Mouse (Mus musculus): ENCODE results near the gene Khdc3.
"Not testable (repeated sequence)": the region's sequence is repeated elsewhere in the genome, so short reads cannot be mapped to it uniquely, and the experiment has no call there.

Khdc3 gene

GRCm38 (mm10) chr9:73116704-73117103 is 15.1 kb downstream of the Khdc3 start:
- DNase-seq (ENCODE audit: low read depth, low spot score), result peak; percentile 20
- peaks cover 11% of the 10 kb centered on the region for H3K36me3 ChIP-seq (ENCODE audit: control insufficient read depth, insufficient read depth, low read length, poor library complexity, severe bottlenecking)
- H3K27me3 ChIP-seq (ENCODE audit: control insufficient read depth, insufficient read depth, low read length, poor library complexity, severe bottlenecking), result not testable (repeated sequence)

- no peak for DNase-seq (ENCODE audit: low read depth, low spot score)
- Histone ChIP-seq H3K36me3 (ENCODE audit: control insufficient read depth, insufficient read depth, low read length, poor library complexity, severe bottlenecking) (peaks cover 12% of the 10 kb centered on the region), H3K27me3 (ENCODE audit: control insufficient read depth, insufficient read depth, low read length, poor library complexity, severe bottlenecking) (no peaks in the 10 kb centered on the region)
Measured at GRCm38 (mm10) chr9:73118012-73118411, 16.4 kb downstream of the Khdc3 start.

GRCm38 (mm10) chr9:73121735-73122134 is 20.1 kb downstream of the Khdc3 start:
- Histone ChIP-seq H3K36me3 (ENCODE audit: control insufficient read depth, insufficient read depth, low read length, poor library complexity, severe bottlenecking) (peaks cover 22% of the 10 kb centered on the region), H3K27me3 (ENCODE audit: control insufficient read depth, insufficient read depth, low read length, poor library complexity, severe bottlenecking) (no peaks in the 10 kb centered on the region)
- DNase-seq (ENCODE audit: low read depth, low spot score), result peak; percentile 39

GRCm38 (mm10) chr9:73125043-73125570 is 23.5 kb downstream of the Khdc3 start:
- no peak for DNase-seq (ENCODE audit: low read depth, low spot score)
- peaks cover 24% of the 10 kb centered on the region for H3K36me3 ChIP-seq (ENCODE audit: control insufficient read depth, insufficient read depth, low read length, poor library complexity, severe bottlenecking)

GRCm38 (mm10) chr9:73127457-73127856 is 25.8 kb downstream of the Khdc3 start:
- no peaks in the 10 kb centered on the region for H3K27me3 ChIP-seq (ENCODE audit: control insufficient read depth, insufficient read depth, low read length, poor library complexity, severe bottlenecking)
- peaks cover 16% of the 10 kb centered on the region; the same call in 1 of the 2 replicates for H3K36me3 ChIP-seq (ENCODE audit: control insufficient read depth, insufficient read depth, low read length, poor library complexity, severe bottlenecking)
- DNase-seq (ENCODE audit: low read depth, low spot score), result no peak

More at GRCm38 (mm10) chr9:73125043-73125570, 23.5 kb downstream of the Khdc3 start:
- H3K27me3 ChIP-seq (ENCODE audit: control insufficient read depth, insufficient read depth, low read length, poor library complexity, severe bottlenecking), result no peaks in the 10 kb centered on the region

- Histone ChIP-seq H3K27me3 (ENCODE audit: control insufficient read depth, insufficient read depth, low read length, poor library complexity, severe bottlenecking) (no peaks in the 10 kb centered on the region), H3K36me3 (ENCODE audit: control insufficient read depth, insufficient read depth, low read length, poor library complexity, severe bottlenecking) (peaks cover 12% of the 10 kb centered on the region; the same call in 1 of the 2 replicates)
- DNase-seq (ENCODE audit: low read depth, low spot score), result no peak
Measured at GRCm38 (mm10) chr9:73129875-73130274, 28.2 kb downstream of the Khdc3 start.

GRCm38 (mm10) chr9:73130529-73130928 is 28.9 kb downstream of the Khdc3 start:
- no peak for DNase-seq (ENCODE audit: low read depth, low spot score)
- Histone ChIP-seq H3K27me3 (ENCODE audit: control insufficient read depth, insufficient read depth, low read length, poor library complexity, severe bottlenecking) (no peaks in the 10 kb centered on the region), H3K36me3 (ENCODE audit: control insufficient read depth, insufficient read depth, low read length, poor library complexity, severe bottlenecking) (peaks cover 10% of the 10 kb centered on the region; the same call in 1 of the 2 replicates)

GRCm38 (mm10) chr9:73137341-73137886 is 35.8 kb downstream of the Khdc3 start:
- DNase-seq (ENCODE audit: low read depth, low spot score), result no peak
- H3K36me3 ChIP-seq (ENCODE audit: control insufficient read depth, insufficient read depth, low read length, poor library complexity, severe bottlenecking), result no peaks in the 10 kb centered on the region
- H3K27me3 ChIP-seq (ENCODE audit: control insufficient read depth, insufficient read depth, low read length, poor library complexity, severe bottlenecking), result no peaks in the 10 kb centered on the region
